Mouse (Mus musculus): ENCODE measurements around the gene Mmp15. TPM values are rescaled to one million over a fixed set of nuclear protein-coding genes. Genes with fewer than 3 reads are reported as not detected.

The Mmp15 gene
- total RNA-seq, 1 experiment from 2014 or later: 0.12 TPM

DNA sequence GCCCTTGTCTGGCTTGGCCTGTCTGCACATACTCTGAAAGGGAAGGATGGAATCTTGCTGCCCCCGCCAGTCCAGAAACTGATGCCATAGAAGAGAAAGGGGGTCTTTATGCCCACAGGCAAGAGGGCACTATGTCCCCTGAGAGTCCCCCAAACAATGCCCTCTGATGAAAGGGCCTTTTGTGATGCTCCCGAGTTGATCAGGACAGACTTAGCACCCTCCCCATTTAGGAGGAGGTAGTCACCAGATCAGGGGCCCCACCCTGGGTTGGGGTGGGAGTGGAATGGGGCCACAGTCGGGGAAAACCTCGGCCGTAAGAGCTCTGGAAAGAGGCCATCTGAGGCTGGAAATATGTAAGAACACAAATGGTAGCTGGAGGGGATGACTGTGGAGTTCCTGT, 45.1 kb downstream of the Mmp15 start:
- ATAC-seq (ENCODE audit: extremely low read depth, insufficient number of reproducible peaks, low FRiP score, poor library complexity, severe bottlenecking): no peak

- ATAC-seq (ENCODE audit: extremely low read depth, insufficient number of reproducible peaks, low FRiP score, poor library complexity, severe bottlenecking): no peak
These were observed 47.1 kb downstream of the Mmp15 start for GRCm38 (mm10) chr8:95399131-95399530.

DNA sequence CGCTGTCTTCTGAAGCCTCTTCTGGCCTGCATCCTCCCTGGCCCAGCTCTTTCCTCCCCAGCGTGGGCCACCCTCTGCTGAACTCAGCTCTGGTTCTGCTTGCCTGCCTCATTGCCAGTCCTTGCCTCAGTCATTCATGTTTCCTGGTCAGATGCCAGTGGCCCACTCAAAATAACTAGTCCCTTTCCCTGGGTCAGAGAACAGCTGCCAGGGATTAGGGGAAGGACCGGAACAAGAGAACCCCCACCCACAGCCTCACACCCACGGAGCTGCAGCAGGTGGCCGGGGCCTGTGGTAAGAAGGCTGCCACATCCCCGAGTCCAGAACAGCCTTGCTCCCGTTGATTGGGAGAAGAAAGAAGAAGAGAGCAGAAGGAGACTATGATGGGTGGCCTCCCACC, 49.0 kb downstream of the Mmp15 start:
- no peak for ATAC-seq (ENCODE audit: extremely low read depth, insufficient number of reproducible peaks, low FRiP score, poor library complexity, severe bottlenecking)

GRCm38 (mm10) chr8:95409518-95409917, 57.5 kb downstream of the Mmp15 start:
- no peak for ATAC-seq (ENCODE audit: extremely low read depth, insufficient number of reproducible peaks, low FRiP score, poor library complexity, severe bottlenecking)

DNA sequence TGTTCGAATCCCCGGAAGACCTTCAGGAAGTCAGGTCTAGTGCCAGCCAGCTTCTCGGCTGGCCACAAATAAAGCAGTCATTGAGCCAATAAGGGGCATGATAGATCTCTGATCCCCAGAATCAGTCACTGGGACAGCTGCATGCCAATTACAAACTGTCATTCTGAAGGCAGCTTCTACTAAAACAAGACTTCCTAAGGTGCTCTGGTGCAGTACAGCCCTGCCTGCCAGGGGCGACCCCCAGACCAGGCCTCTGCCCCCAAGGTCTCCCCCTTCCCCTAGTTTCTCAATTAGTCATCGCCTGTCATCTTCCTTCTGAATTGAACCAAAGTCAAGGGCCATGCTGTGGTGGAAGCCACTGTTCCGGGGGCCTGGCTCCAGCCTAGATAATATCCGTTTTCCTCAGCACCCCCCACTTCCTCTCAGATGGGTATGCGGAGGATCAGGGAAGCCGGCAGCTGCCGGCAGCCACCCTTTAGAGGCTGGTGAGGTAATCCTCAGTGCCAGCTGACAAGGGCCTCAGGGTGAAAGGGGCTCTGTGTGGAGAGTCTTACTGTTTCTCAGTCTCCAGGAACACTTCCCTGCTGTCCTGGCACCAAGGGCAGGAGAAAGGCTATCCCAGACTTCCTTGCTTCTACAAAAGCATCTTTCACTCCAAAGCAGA, 59.4 kb downstream of the Mmp15 start:
- no peak for ATAC-seq (ENCODE audit: extremely low read depth, insufficient number of reproducible peaks, low FRiP score, poor library complexity, severe bottlenecking)

DNA sequence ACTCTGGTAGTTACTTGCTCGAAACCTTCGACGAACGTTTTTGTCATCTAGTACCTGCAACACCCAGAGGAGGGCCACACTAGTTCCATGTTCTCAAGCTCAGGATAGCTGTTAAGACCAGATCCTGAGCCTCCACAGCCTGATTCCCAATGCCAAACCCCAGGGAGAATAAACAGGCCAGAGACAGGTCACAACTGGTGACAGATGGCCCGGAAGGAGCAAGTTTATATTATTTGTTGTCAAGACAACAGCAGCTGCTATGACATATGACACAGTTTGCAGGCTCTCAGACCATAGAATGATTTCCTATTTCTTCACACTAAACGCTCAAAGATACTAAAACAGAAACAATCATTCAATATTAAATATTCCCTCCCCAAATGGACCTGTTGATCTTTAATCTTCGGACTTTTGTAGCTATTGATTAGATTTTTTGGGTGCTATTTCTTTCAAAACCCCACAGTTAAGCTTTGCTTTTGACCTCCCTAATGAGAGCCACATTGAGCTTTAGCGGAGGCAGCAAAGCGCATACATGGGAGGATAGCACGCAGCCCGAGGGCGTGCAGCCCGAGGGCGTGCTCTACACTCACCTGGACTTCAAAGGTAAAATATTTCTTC, 70.2 kb downstream of the Mmp15 start:
- ATAC-seq (ENCODE audit: extremely low read depth, insufficient number of reproducible peaks, low FRiP score, poor library complexity, severe bottlenecking): no peak

Other genes with a start within 250 kb of the Mmp15 start
- gene Kifc3, start 149.5 kb upstream of the Mmp15 start, total RNA-seq (2017): 1.2 and 2.2 TPM in 2 replicates
- gene Cngb1, start 45.7 kb upstream of the Mmp15 start, total RNA-seq (2017): 0.12 TPM in 1 of 2 replicates, not detected in the other
- gene Tepp, start 41.7 kb upstream of the Mmp15 start, total RNA-seq (2017): not detected in 2 replicates
- gene Zfp319, start 20.3 kb upstream of the Mmp15 start, total RNA-seq (2017): 6.9 and 7.6 TPM in 2 replicates
- 35.5 and 46.4 TPM in 2 replicates for gene Usb1, start 20.0 kb upstream of the Mmp15 start, total RNA-seq (2017)
- 40.3 and 42.5 TPM in 2 replicates for gene Cfap20, start 82.6 kb downstream of the Mmp15 start, total RNA-seq (2017)
- gene Csnk2a2, start 137.8 kb downstream of the Mmp15 start, total RNA-seq (2017): 24.4 and 25.7 TPM in 2 replicates
- gene Ccdc113, start 181.8 kb downstream of the Mmp15 start, total RNA-seq (2017): not detected in 2 replicates
- gene Prss54, start 224.1 kb downstream of the Mmp15 start, total RNA-seq (2017): not detected in 2 replicates

All from neutrophil, adult 5-6 weeks (primary cell).